In genomic region chr7:111020814-111021213, GRCm38 (mm10) we compare ENCODE assay signal across 11 mouse cellular contexts.
"Had no signal": no experiment of that assay in that cellular context is flagged by ENCODE, and none has a peak within 500 bp of the region (broad histone marks: within the 10 kb centered on the region; RNA-seq: fewer than 3 reads in every experiment).

No protein-coding gene starts in this region.

- H3K27ac ChIP-seq: intestine, embryonic 15.5 days; layer of hippocampus, adult 2 months; limb, embryonic 12.5 days; liver, embryonic 15.5 days; midbrain, embryonic 13.5 days had no signal

- H3K9me3 ChIP-seq: intestine, embryonic 15.5 days; limb, embryonic 12.5 days; liver, embryonic 15.5 days; midbrain, embryonic 13.5 days had no signal

- H3K4me3 ChIP-seq: intestine, embryonic 15.5 days; layer of hippocampus, adult 2 months; limb, embryonic 12.5 days; liver, embryonic 15.5 days; midbrain, embryonic 13.5 days had no signal

- H3K27me3 ChIP-seq: intestine, embryonic 15.5 days; limb, embryonic 12.5 days; midbrain, embryonic 13.5 days had no signal

- H3K9ac ChIP-seq: intestine, embryonic 15.5 days; limb, embryonic 12.5 days; liver, embryonic 15.5 days; midbrain, embryonic 13.5 days had no signal

- H3K36me3 ChIP-seq: intestine, embryonic 15.5 days; limb, embryonic 12.5 days; liver, embryonic 15.5 days; midbrain, embryonic 13.5 days had no signal

- H3K4me2 ChIP-seq: intestine, embryonic 15.5 days; limb, embryonic 12.5 days; liver, embryonic 15.5 days; midbrain, embryonic 13.5 days had no signal

- ATAC-seq: intestine, embryonic 15.5 days; midbrain, embryonic 13.5 days had no signal

- DNase-seq: kidney, adult 18-20 months; kidney, postnatal 4 days; liver; lung, adult 2 months; lung, postnatal 36 days; right cerebral cortex, postnatal 14 days had no signal
